Mouse (Mus musculus): Measurements from ENCODE around the gene Prdx6b.

The Prdx6b gene

DNA sequence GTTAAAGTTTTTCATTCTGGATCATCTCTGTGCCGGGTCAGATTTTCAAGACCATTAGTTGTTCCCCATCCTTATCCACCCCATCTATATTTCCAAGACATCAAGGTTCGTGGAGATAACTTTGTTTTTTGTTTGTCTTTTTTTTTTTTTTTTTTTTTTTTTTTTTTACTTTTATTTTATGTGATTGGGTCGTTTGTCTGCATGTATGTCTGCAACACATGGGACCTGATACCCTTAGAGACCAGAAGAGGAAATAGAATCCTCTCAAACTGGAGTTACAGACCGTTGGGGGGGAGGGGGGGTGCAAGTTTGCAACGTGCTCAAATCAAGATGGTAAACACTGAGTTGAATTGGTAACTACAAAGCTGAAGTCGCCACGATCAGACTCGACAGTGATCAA is at the start of gene Prdx6b:
Gene Prdx6b (plus strand): TSS at position 301 of the 400 bp plus-strand sequence.
- no peak for DNase-seq

DNA sequence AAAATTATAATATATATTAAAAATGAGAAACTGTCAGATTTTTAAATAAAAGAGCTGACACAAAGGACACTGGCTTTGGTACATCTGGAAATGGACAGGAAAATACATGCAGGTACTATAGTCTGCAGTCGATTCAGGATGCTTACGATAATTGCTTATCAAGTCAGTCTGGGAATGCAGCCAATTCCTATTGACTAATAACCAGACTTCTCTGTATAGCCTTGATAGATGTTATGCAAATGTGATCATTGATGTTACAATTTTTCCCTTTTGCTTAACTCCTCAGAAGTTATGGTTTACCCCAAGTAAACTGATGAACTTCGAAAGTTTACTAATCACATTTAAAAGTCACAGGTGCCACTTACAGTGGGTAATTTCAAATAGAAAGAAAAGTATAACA is 44.8 kb upstream of the Prdx6b start:
- no peak for DNase-seq

DNA sequence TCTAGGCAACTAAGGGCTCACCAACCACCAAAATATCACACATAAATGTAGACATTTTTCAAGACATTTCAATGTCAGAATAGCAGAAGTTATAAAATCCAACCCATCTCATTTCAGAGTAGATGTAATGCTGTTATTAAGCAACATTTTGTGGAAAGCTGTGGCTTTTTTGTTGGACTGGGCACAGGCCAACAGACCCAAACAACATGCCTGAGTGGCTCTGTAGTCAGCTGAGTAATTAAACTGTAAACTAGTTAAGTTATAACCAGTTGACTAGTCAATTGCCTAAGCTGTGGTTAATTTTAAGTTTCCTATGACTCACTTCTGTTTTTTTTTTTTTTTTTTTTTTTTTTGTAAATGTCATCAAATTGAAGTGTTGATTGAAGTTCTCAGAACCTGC is 44.4 kb upstream of the Prdx6b start:
- DNase-seq, result no peak

DNA sequence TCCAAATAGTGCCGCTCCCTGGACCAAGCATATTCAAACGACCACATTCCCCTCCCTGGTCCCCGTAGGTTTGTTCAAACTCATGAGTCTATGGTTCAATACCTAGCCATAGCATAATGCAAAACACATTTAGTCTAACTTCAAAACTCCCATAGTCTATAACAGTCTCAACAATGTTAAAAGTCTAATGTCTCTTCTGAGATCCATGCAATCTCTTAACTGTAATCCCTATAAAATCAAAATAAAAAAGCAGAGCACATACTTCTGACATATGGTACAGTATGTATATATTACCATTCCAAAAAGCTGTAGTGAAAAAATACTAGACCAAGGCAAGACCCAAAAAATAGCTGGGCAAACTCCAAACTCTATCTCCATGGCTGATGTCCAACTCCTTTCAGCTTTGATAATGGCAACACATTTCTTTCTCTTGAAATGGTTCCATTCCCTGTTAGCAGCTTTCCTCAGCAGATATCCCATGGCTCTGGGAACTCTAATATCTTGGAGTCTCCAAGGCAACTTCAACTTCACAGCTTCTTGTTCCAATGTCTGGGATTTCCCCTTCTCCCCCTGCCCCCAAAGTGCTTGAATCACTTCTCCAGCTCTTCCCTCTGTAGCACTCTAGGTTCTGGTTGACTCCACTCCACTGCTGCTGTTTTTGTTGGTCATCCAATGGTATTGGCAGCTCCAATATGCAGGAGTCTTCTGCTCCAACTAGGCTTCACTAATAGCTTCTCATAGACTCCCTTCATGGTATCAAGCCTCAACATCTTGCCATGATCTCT is 32.2 kb upstream of the Prdx6b start:
- DNase-seq, result no peak

DNA sequence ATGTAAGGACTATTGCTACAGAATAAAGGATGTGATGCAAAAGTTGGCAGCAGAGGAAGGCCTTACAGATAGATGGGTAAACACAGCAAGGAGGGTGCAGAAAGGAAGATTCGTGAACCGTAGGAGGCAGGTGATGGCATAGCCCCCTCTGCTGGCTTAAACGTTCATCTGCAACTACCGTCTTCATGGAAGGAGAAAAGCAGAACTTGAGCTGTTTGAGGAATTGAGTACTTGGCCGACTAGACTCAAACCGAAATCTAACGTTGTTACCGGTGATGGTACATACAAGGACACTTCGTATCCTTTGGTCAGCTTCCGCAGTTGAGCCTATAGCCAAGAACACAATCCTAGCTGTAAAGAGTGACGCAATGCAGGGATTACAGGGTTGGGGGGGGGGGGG is 25.4 kb upstream of the Prdx6b start:
- peak; percentile 35 to 37 for DNase-seq

DNA sequence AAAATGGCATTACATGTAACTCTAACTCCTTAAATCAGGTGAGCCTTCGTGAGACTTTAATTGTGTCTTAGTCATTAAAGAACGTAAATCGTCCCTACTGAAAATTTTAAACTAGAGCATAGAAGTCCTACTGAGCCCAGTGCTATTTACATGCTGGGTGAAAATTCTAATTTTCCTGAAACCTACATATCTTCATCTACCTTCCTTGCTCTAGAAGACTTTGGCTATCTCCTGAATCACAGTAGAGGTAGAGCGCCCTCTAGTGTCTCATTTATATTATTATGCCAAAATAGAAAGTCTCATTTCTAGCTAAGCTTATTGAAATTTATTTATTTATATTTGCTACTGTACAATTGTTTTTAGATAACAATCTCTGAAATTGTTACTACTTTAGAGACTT is 24.2 kb upstream of the Prdx6b start:
- DNase-seq, result no peak

DNA sequence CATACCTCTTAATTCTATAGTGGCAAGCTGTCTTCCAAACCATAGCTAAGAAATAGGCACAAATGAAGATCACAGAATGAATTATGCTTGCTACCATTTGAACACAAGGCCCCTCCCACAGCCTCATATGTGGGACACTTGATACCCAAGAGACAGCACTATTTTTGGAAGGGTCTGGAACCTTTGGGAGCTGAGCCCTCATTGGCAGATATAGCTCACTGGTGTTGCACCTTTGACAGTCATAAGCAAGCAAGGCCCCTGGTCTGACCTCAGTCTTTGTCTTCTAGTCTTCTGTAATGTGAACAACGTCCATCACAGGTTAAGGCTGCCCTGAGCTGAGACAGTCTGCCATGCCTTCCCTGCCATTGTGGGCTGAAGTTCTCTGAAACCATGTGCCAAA is 20.8 kb upstream of the Prdx6b start:
- DNase-seq, result no peak

DNA sequence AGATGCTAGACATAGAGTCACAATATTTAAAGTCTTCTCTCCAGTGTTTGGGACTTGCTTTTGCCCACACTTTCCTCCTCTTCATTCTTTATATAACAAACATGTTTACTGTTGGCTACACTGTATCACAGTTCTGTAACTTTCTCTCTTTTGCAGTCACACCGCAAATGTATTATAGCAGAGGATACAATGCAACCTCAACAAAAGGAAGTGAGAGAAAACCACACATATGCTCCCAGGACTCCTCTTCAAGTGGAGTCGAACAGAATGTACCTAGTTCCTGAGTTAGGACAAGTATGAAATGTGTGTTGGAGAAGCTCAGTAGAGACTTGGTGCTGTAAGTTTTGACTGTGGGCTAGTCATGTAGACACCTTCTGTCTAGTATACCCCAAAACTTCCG is 19.2 kb upstream of the Prdx6b start:
- no peak for DNase-seq

DNA sequence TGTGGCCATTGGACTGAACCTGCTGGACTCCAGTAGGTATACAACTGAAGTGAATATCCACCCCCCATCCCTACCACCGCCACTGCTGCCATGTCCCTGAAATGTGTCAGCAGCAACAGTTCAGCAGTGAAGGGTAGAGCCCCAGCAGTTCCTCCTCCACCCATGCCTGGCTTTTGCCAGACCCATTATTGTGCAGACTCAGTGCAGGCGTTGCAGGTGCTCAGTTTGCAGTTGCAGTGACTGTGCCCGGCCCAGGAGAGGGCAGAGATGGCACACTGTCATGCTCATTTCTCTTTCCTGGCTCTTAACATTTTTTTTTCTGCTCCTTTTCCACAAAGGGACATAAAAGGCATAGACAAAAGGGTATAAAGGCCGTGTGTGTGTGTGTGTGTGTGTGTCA is 18.5 kb upstream of the Prdx6b start:
- no peak for DNase-seq

DNA sequence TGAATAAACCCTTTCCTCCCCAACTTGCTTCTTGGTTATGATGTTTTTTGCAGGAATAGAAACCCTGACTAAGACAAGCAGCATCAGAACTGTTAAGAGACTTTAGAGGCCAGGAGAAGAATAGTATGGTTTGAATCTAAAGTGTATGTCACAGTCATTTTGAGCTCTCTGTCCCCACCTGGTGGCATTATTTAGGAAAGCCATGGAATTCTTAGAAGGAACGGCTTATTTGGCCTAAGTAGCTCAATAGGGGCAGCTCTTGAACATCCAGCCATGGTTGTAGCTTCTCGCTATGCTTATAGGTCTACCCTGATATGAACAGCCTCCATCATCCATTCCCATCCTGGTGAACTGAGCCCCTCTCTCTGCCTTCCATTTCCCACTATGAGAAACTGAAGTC is 17.1 kb upstream of the Prdx6b start:
- peak in 1 of 2 experiments; percentile 18 for DNase-seq

DNA sequence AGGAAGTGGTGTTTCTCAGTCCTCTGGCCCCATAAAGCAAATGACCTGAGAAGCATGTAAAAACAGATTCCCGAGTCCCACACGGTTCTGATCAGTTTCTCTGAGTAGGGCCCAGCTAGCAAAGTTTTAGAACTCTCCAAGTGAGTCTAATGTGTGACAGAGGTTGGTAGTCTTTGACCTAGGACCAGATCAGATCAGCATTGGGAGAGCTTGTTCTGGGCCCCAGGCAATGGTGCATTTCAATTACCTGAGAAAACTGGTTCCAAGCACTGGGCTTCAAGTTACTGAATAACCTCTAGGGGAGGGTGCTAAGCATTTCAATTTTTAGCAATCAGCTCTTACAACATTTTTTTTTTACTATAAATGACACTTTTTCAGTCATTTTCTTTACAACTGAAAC is 10.1 kb upstream of the Prdx6b start:
- no peak for DNase-seq

DNA sequence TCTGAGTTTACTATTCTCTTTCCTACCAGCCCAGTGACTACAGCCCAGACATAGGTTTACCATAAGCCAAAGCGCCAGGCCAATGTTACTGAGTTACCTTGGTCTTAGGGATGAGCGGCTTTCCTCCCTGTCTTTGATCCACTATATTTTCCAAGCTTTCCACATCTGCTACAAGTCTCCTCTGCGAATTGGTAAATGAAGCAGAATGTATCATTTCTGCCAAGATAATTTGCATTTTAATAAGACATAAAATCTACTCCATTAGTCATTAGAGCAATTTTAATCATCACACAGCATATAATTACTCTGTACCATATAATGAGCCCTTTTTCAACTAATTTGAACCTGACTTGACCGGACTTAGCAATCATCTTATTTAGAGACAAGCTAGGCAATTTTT is 5.9 kb upstream of the Prdx6b start:
- no peak for DNase-seq

DNA sequence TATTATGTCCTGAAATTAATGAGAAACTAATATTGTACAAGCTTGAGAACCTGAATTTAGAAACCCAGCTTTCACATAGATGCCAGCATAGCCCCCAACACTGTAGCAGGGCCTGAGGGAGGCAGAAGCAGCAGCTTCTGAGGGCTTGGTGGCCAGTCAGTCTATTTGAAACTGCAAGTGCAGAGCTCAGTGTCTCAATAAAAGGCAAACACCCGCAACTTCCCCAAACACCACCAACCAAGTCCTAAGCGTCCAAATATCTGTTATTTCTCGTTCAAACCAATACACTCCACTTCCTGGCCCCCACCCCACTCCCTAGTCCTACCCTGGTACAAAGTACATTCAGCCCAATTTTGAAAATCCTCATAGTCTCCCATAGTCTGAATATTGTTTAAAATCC is 6.1 kb downstream of the Prdx6b start:
- no peak for DNase-seq

DNA sequence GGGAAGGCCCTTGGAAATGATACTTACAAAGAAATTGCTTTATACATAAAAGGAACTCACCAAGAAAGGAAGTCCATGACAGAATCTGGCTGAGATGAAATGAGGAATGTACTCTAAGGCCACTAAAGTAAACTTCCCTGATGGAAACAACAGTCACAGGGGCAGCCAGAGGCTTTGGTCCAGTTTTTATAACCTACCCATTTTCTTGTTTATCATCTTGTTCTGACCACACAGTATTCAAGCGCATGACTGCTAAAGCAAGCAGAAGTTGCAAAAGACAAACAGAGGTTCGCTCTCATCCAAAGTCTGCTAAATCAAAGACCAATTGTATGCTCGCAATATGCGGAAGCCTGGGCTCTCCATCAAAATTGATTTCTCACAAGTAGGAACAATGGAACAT is 8.5 kb downstream of the Prdx6b start:
- no peak for DNase-seq

DNA sequence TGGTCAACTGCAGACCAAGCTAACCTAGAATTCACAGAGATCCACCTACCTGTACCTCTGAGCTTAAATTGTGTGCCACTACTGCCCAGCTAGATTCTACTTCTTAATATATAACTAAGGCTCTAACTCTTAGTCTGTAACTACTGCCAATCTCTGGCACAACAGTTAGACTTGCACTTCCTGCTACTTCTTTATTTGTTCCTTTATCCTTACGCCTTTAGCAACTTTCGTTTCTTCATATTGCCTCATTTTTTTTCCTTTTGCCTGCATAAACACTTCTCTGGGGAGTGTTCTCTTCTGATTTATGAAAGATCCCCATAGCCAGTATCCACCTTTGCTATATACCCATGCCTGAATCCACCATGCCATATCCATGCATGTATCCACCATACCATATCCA is 11.7 kb downstream of the Prdx6b start:
- no peak for DNase-seq

DNA sequence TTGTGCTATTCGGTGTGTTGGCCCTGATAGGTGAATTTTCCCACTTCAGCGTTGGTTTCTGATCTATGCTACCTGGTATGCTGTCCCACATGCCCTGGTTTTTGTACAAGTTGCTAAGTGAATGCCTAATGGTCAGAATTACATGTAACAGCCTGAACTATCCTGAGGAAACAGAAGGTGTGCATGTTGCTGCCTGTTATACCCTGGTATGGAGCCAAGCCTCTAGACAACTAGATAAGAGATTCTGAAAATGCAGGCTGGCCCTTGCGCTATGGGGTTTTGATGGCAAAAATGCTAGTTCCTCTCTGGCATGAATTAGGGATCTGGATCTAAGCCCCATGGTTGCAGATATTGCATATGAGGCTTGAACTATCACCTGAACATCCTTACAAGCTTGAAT is 15.4 kb downstream of the Prdx6b start:
- no peak for DNase-seq

DNA sequence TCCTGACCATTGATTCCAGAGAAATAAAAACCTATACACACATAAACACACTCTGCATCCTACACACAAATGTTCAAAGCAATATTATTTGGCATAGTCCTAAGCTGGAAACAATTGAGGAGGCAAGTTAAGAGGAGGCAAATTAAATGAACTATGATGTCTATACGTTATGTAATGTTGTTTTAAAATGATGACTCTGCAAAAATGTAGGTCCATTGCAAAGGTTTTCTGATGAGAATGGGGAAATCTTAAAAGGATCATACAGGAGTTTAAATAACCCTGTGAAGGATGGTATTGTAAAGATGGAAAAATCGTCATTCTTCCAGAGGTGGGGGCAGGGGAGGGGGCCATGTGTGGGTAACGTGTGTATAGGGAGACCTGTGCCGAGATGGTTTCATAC is 17.5 kb downstream of the Prdx6b start:
- no peak for DNase-seq

DNA sequence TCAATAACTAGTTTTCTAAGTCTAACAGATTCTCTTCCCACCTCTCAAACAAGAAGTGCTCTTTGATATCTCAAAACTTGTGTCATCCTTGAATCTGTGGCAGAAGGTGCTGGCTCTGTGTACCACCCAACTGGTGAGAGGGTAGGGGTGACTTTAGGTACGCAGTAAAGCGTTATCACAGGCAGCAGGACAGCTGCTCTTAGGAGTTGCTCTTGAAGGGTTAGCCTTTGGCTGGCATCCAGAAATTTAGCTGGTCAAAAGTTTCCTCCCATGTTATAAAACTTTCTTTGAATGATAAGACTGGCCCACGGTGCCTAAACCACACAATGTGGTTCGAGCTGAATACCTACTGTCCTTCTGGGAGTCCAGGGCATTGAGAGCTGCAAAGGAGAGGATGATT is 18.5 kb downstream of the Prdx6b start:
- DNase-seq, result no peak

DNA sequence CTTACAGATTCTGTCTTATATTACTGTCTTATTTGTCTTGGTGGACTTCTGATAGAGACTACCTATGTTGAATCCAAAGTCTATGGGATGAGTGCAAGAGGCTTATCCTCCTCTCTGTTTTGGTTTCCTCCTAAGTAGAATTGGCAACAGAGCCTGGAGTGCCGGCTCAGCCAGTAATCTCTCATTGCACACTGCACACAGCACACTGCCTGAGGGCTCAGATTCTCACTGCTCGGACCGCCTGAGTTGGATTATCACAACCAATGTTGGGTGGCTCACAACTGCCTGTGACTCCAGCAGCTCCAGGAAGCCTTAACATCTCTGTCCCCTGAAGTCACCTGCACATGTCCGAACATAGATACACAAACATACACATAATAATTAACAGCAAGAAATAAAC is 19.1 kb downstream of the Prdx6b start:
- no peak for DNase-seq

DNA sequence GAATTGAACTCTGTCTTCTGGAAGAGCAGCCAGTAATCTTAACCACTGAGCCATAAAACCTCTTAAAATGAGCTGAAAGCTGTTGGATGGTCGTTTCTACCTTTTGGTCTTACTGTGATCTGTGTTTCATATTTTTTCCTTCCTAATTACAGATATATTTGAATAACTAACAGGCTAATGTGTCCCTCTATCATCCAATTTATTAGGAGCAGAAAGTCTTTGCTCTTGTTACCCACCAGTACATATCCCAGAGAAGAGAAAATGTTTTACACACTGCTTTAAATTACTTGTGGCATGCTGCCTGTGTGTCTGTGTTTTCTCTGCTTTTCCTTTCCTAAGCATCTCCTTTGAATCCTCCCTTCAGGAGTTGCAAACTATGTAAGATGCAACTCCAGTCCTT is 21.9 kb downstream of the Prdx6b start:
- no peak for DNase-seq

DNA sequence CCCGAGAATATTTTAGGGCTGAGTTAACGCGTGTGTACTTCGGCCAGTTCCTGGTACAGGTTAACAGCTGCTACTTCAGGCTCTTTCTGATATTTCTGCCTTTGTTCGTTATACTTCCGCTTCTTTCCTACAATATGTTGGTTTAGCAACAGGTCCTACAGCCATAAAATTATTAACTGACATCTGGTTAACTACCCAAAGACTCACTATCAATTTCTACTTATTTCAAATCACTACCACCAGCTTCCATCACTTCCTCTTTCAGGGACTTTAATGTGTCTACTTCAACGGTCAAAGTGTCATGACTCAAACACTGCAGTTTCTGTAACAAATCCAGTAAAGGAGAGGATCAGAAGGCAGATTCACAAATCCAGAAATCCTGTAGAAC is 22.6 kb downstream of the Prdx6b start:
- DNase-seq, result no peak

DNA sequence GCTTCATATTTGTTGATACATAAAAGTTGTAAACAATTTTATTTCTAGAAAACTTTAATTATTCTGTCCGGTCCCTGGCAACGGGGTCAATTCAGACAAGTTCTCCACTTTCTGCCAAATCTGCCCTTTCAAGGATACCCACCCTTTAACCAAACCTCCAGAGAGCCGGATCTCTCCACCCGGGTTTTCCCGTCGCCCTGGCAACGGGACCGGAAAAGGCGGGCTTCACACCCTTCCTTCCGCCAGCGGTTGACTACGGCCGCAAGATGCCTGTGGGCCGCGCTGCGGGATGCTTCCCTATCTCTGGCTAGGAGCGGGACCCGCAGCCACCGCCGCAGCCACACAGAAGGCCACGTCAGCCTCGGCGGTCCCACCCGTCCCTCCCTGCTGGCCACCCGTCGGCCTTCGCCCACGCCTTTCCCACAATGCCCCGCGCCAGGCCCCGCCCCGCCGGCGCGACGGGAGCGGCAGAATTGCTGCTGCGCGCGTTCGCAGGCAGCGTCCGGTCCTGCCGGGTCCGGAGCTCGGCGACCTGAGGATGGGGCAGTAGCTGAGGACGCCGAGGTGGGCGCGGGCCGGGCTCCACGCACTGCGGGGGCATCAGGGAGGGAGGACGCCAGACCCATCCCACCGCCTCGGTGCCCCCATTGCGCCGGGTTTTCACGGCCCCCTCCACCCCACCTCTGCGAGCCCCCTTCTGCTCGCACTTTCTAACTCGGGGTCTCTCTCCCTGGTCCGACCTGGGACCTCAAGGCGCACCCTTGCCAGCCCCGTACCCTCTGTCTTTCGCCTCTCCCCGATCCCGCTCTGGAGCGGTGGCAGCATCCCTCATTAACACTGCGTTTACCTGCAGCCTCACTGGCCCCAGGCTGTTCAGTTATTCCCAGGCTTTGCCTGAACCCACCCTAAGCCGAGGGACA is 23.2 kb downstream of the Prdx6b start, which contains the start of gene Dnajc10:
Gene Dnajc10 (plus strand): TSS at position 225 of the 920 bp plus-strand sequence.
- peak; percentile 87 to 92 for DNase-seq

DNA sequence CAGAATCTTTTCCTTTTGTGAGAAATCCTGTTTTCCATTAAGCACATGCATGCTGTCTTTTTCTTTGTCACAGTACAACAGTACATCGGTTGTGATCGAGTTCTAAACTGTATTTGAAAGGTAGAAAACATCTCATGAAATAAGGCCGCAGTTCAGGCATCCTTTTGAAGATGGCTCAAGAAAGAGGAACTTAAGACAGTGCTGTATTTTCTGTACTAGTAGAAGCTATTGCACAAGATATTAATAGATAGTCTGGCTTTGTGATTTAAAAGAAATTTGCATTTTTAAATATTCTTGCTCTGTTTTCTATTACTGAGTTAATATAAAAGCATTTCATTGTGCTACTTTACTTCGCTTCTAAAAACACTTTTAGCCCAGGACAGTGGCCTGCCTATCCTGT is 30.6 kb downstream of the Prdx6b start:
- DNase-seq, result no peak

DNA sequence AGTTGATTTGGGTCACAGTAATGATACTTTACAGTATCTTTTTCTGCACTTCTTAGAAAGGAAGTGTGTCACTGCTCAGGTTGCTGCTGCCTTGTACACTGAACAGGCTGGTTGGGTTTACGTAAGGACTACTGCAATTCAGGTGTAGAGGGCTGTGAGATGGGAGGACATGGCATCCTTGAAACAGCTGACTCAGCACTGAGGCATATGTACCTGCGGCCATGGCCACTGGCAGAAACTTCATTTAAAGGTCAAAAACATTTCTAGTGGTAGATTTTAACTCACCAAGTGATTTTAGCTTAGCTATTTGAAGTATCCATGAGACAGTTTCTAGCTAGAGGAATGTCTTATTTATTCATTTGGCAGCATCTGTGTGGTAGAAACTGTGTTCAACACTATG is 33.5 kb downstream of the Prdx6b start:
- no peak for DNase-seq
